Mouse (Mus musculus) liver, adult 2 months (tissue): ENCODE data around the gene Klhdc8a.

ENCODE experiments used
- CTCF ChIP-seq: fragments of 200-500 bp; IDR thresholded peaks from 2 replicates; pipeline ENCODE4 v1.5.1; 2011; ENCODE audit warnings: low read depth, low read length, control low read depth
- POLR2A ChIP-seq: fragments of 200-500 bp; IDR thresholded peaks from 2 replicates; pipeline ENCODE4 v1.6.1; 2011; ENCODE audit warnings: low read length, control low read depth; ENCODE audit not compliant: insufficient read depth; ENCODE audit errors: extremely low read depth

DNA sequence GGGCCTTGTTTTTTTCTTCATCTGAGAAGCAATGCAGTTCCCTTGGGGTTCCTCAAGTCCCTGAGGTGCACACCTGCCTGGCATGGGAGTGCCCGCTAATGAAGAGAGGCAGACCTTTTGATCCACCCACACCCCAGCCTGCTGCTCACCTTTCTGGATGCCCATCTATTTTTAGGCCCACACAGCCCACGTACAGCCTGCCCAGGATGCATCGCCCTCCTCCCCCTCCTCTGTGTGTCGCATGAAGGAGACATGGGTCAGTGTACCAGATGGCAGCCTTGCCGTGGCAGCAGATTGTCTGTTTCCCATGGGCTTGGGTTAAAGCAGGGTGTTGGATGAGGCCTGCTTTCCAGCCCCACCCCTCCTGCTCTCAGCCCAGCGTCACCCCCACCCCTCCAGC lies 8.5 kb upstream of the Klhdc8a start:
- TF ChIP-seq CTCF, result no peak
- no peak for TF ChIP-seq POLR2A
